Mouse (Mus musculus): ENCODE data around the gene Tnfrsf11a.

DNA sequence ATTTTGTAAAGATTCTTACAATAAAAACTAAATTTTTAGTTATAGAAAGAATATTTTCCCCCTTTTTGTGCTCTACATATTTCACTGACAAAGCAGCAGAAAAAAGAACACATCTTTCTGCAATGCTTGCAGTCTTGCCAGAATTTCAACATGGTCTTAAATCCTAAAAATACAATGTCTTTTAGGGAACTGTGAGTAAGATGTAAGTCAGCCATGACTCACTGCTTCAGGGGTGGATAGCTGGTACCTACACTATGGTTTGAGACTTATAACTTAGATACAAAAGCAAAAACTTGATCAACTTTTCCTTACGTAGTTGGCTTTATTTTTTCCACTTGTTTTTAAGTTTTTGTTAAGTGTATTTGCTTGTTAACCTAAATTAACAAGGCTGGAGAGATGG is 38.0 kb upstream of the Tnfrsf11a start:
- TF ChIP-seq POLR2A (IDR thresholded peaks at IDR 0.05; ENCODE audit: low read depth, low read length) (no peak), CTCF (IDR thresholded peaks at IDR 0.05; ENCODE audit: extremely low read depth, insufficient read depth, insufficient read length, insufficient replicate concordance) (no peak)
